Mouse (Mus musculus): ENCODE measurements around the gene Pnpla2. TPM values are rescaled to one million over a fixed set of nuclear protein-coding genes. Genes with fewer than 3 reads are reported as not detected.
A peak's percentile ranks its signal among the peaks of the same experiment; 100 is the strongest.
"Not testable (repeated sequence)": the region's sequence is repeated elsewhere in the genome, so short reads cannot be mapped to it uniquely, and the experiment has no call there.

Gene Pnpla2
- polyA plus RNA-seq (2015; fragmentation: Nextera tagmentation; extraction: Ambion mirVana): 20.5 and 23.2 TPM in 2 replicates

GRCm38 (mm10) chr7:141454967-141455551 lies at the start of gene Pnpla2:
Pnpla2 (plus strand) TSS chr7:141455198.
- peak within 1 kb of the TSS; percentile 97 for H3K4me2 ChIP-seq (ENCODE audit: low read length)
- H3K27me3 ChIP-seq (replicated peaks; ENCODE audit: control insufficient read depth, insufficient read depth, low read length): no peaks in the 10 kb centered on the region
- H3K9me3 ChIP-seq (ENCODE audit: control insufficient read depth, low read length): no peaks in the 10 kb centered on the region
- 0% methylated on average over 42 of the region's 45 CpGs for WGBS
- H3K4me1 ChIP-seq (replicated peaks; ENCODE audit: control insufficient read depth, insufficient read depth, low read length): peaks cover 16% of the 10 kb centered on the region
- peak within 1 kb of the TSS; percentile 77 for H3K9ac ChIP-seq (replicated peaks; ENCODE audit: low read depth, low read length)
- H3K36me3 ChIP-seq (ENCODE audit: control insufficient read depth, insufficient read depth): peaks cover 9% of the 10 kb centered on the region
- peak within 1 kb of the TSS; percentile 58; the same call in 1 of the 2 replicates for H3K27ac ChIP-seq (ENCODE audit: low read length)
- peak within 1 kb of the TSS; percentile 71 for H3K4me3 ChIP-seq (replicated peaks; ENCODE audit: low read length)
- peak; percentile 79 for ATAC-seq

GRCm38 (mm10) chr7:141405466-141405865 lies 49.5 kb upstream of the Pnpla2 start:
- Histone ChIP-seq H3K4me2 (ENCODE audit: low read length) (no peak overlapping the region), H3K4me3 (replicated peaks; ENCODE audit: low read length) (no peak overlapping the region), H3K27me3 (replicated peaks; ENCODE audit: control insufficient read depth, insufficient read depth, low read length) (no peaks in the 10 kb centered on the region), H3K9me3 (ENCODE audit: control insufficient read depth, low read length) (no peaks in the 10 kb centered on the region), H3K27ac (ENCODE audit: low read length) (no peak overlapping the region), H3K9ac (replicated peaks; ENCODE audit: low read depth, low read length) (no peak overlapping the region), H3K4me1 (replicated peaks; ENCODE audit: control insufficient read depth, insufficient read depth, low read length) (peaks cover 5% of the 10 kb centered on the region), H3K36me3 (ENCODE audit: control insufficient read depth, insufficient read depth) (peaks cover 9% of the 10 kb centered on the region)
- no peak for ATAC-seq
- 80% methylated on average over 4 of the region's 4 CpGs for WGBS

DNA sequence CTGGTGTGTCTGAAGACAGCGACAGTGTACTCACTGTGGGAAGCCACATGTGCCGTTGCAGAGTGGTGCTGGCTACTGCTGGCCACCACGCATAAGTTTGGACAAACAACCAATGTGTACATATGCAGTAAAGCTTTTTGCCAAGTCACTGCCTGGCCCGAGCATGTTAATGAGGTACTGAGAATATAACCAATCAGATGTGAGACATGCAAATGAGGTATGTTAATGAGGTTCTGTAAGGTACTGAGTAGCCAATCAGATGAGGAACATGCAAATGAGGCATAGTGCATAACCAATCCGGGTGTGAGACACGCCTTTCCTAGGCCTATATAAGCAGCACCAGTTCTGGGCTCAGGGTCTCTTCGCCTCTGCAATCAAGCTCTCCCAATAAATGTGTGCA lies 47.3 kb upstream of the Pnpla2 start:
- not testable (repeated sequence) for H3K4me3 ChIP-seq (replicated peaks; ENCODE audit: low read length); H3K4me1 ChIP-seq (replicated peaks; ENCODE audit: control insufficient read depth, insufficient read depth, low read length); H3K36me3 ChIP-seq (ENCODE audit: control insufficient read depth, insufficient read depth); H3K4me2 ChIP-seq (ENCODE audit: low read length); H3K9me3 ChIP-seq (ENCODE audit: control insufficient read depth, low read length); H3K9ac ChIP-seq (replicated peaks; ENCODE audit: low read depth, low read length); ATAC-seq; H3K27ac ChIP-seq (ENCODE audit: low read length); H3K27me3 ChIP-seq (replicated peaks; ENCODE audit: control insufficient read depth, insufficient read depth, low read length)
- WGBS: 96% methylated on average over 7 of the region's 7 CpGs

- H3K36me3 ChIP-seq (ENCODE audit: control insufficient read depth, insufficient read depth): no peaks in the 10 kb centered on the region; the same call in none of the 2 replicates
- no peak overlapping the region for H3K27ac ChIP-seq (ENCODE audit: low read length)
- H3K4me3 ChIP-seq (replicated peaks; ENCODE audit: low read length): no peak overlapping the region
- no peaks in the 10 kb centered on the region for H3K27me3 ChIP-seq (replicated peaks; ENCODE audit: control insufficient read depth, insufficient read depth, low read length)
- no peak overlapping the region; the same call in 1 of the 2 replicates for H3K4me2 ChIP-seq (ENCODE audit: low read length)
- peak overlapping the region; percentile 15; the same call in 1 of the 2 replicates for H3K9ac ChIP-seq (replicated peaks; ENCODE audit: low read depth, low read length)
- no peaks in the 10 kb centered on the region for H3K9me3 ChIP-seq (ENCODE audit: control insufficient read depth, low read length)
- ATAC-seq: peak; percentile 67
- peaks cover 12% of the 10 kb centered on the region for H3K4me1 ChIP-seq (replicated peaks; ENCODE audit: control insufficient read depth, insufficient read depth, low read length)
- 10% methylated on average over 11 of the region's 11 CpGs for WGBS
Measured at GRCm38 (mm10) chr7:141408833-141409232, 46.2 kb upstream of the Pnpla2 start.

GRCm38 (mm10) chr7:141410631-141411030 lies 44.4 kb upstream of the Pnpla2 start:
- Histone ChIP-seq H3K4me2 (ENCODE audit: low read length) (no peak overlapping the region), H3K27ac (ENCODE audit: low read length) (no peak overlapping the region), H3K4me1 (replicated peaks; ENCODE audit: control insufficient read depth, insufficient read depth, low read length) (peaks cover 12% of the 10 kb centered on the region), H3K27me3 (replicated peaks; ENCODE audit: control insufficient read depth, insufficient read depth, low read length) (no peaks in the 10 kb centered on the region), H3K9ac (replicated peaks; ENCODE audit: low read depth, low read length) (no peak overlapping the region), H3K36me3 (ENCODE audit: control insufficient read depth, insufficient read depth) (no peaks in the 10 kb centered on the region; the same call in none of the 2 replicates), H3K4me3 (replicated peaks; ENCODE audit: low read length) (no peak overlapping the region), H3K9me3 (ENCODE audit: control insufficient read depth, low read length) (no peaks in the 10 kb centered on the region)
- ATAC-seq: no peak
- 94% methylated on average over 8 of the region's 8 CpGs for WGBS

DNA sequence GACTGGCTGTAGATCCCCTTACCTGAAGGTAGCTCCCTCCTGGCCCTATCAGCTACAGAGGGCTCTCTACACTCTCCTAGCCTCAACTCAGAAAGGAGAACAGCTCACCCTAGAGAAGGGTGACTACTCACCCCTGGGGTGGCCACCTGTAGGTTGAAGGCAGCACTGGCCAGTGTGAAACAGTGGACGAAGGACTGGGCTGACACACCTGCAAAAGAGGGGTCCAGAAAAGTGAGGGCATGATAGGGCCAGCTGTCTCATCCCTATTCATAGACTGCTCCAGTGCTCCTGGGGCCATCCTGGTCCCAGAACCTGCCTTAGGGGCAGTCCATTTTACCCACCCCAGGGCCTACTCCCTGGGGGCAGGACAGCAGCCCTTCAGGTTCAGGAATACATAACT lies 43.3 kb upstream of the Pnpla2 start:
- no peak overlapping the region for H3K27ac ChIP-seq (ENCODE audit: low read length)
- WGBS: 100% methylated on average over 1 of the region's 1 CpGs
- no peak overlapping the region for H3K9ac ChIP-seq (replicated peaks; ENCODE audit: low read depth, low read length)

DNA sequence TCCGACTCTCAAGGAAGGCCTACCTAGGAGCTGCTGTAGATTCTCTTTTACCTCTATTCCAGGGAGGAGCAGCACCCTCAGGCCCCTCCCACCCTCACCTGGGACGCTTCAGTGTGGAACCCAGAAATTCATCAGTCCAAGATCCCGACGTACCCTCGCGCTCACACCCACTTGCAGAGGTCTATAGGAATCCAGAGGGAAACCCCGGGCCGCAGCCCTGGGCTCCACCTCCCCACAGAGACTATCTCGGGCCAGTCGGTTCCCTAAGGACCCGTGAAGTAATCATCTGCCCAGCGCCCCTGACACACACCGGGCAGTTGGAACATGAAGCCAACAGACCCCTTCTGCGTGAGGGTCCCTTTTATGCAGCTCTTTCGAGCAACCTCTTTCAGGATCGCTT lies 41.7 kb upstream of the Pnpla2 start:
- H3K9me3 ChIP-seq (ENCODE audit: control insufficient read depth, low read length): no peaks in the 10 kb centered on the region
- H3K4me1 ChIP-seq (replicated peaks; ENCODE audit: control insufficient read depth, insufficient read depth, low read length): peaks cover 12% of the 10 kb centered on the region
- H3K4me3 ChIP-seq (replicated peaks; ENCODE audit: low read length): peak overlapping the region; percentile 88
- H3K9ac ChIP-seq (replicated peaks; ENCODE audit: low read depth, low read length): peak overlapping the region; percentile 92
- H3K27me3 ChIP-seq (replicated peaks; ENCODE audit: control insufficient read depth, insufficient read depth, low read length): no peaks in the 10 kb centered on the region
- no peak; the same call in 1 of the 2 replicates for ATAC-seq
- peak overlapping the region; percentile 76 for H3K27ac ChIP-seq (ENCODE audit: low read length)
- H3K36me3 ChIP-seq (ENCODE audit: control insufficient read depth, insufficient read depth): no peaks in the 10 kb centered on the region; the same call in 1 of the 2 replicates
- WGBS: 1% methylated on average over 16 of the region's 16 CpGs
- peak overlapping the region; percentile 62 for H3K4me2 ChIP-seq (ENCODE audit: low read length)

More for the DNA sequence above, 43.3 kb upstream of the Pnpla2 start:
- no peaks in the 10 kb centered on the region for H3K27me3 ChIP-seq (replicated peaks; ENCODE audit: control insufficient read depth, insufficient read depth, low read length)
- H3K36me3 ChIP-seq (ENCODE audit: control insufficient read depth, insufficient read depth): no peaks in the 10 kb centered on the region; the same call in none of the 2 replicates
- ATAC-seq: no peak
- peaks cover 12% of the 10 kb centered on the region for H3K4me1 ChIP-seq (replicated peaks; ENCODE audit: control insufficient read depth, insufficient read depth, low read length)
- H3K9me3 ChIP-seq (ENCODE audit: control insufficient read depth, low read length): no peaks in the 10 kb centered on the region
- no peak overlapping the region for H3K4me2 ChIP-seq (ENCODE audit: low read length)
- no peak overlapping the region for H3K4me3 ChIP-seq (replicated peaks; ENCODE audit: low read length)

DNA sequence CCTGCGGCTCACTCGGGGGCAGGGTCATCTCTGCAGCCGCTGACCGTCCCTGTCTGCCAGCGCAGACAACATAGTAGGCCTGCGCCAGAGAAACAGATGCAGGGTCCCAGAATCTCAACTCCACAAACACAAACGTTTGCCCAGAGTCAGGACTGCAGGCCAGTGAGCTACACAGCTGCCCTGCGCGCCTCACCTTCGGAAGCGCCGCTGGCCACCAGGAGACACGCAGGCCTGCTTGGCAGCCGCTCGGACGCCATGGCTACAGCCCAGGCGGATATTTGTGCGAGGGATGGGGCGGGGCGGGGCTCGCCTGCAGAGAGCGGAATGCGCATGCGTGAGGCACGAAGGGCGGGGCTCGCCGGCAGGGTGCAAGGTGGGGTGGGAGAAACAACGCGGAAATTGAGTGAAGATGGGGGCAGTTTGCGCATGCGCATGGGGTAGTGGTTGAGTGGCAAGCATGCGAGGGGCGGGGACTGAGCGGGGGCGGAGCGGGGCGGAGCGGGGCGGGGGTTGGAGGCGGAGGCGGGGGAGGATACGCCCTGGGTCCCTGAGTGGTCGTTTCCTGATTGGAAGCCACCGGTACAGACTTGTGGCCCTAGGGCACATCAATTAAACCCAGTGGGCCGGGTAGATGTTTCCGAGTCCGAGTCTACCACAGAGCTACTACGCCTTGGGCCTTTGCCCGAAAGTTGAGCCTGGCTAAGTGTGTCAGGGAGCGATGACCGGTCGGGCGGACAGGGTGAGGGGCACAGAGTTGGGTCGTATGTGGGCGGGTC lies 41.0 kb upstream of the Pnpla2 start, which contains the start of gene Gatd1:
Gene Gatd1 (minus strand): TSS at position 328 of the 776 bp plus-strand sequence.
- peak within 1 kb of the TSS; percentile 92 for H3K9ac ChIP-seq (replicated peaks; ENCODE audit: low read depth, low read length)
- H3K9me3 ChIP-seq (ENCODE audit: control insufficient read depth, low read length): no peaks in the 10 kb centered on the region
- H3K4me2 ChIP-seq (ENCODE audit: low read length): peak within 1 kb of the TSS; percentile 77
- H3K4me3 ChIP-seq (replicated peaks; ENCODE audit: low read length): peak within 1 kb of the TSS; percentile 88
- H3K27me3 ChIP-seq (replicated peaks; ENCODE audit: control insufficient read depth, insufficient read depth, low read length): no peaks in the 10 kb centered on the region
- WGBS: under 1% methylated on average over 51 of the region's 56 CpGs
- peak; percentile 83 for ATAC-seq
- no peaks in the 10 kb centered on the region; the same call in 1 of the 2 replicates for H3K36me3 ChIP-seq (ENCODE audit: control insufficient read depth, insufficient read depth)
- H3K27ac ChIP-seq (ENCODE audit: low read length): peak within 1 kb of the TSS; percentile 76
- H3K4me1 ChIP-seq (replicated peaks; ENCODE audit: control insufficient read depth, insufficient read depth, low read length): peaks cover 11% of the 10 kb centered on the region

DNA sequence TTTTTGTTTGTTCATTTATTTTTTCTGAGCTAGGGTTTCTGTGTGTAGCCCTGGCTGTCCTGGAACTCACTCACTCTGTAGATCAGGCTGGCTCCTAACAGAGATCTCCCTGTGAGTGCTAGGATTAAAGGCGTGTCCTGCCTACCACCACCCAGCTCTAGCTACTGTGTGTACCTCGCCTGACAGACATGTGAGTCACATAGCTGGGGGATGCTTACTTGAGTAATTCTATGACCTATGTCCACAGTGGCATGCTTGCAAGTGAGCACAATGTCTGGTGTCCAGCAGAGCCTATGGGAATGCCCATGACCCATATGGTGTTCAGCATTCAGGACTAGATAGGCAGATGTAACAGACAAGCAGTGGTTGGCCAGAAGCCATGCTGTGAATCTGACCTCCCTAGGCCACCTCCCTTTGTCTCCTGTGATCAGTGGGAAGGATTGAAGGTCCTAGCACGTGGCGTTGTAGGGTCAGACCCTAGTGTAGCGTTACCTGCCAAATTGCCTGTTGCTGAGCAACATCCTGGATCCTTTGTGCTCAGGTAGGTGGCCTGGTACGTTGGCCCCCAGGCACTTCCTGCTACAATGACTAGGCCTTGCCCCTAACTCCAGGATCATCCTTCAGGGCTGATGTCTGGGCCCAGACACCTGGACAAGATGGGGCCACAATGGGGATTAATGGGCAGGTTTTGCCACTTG lies 38.7 kb upstream of the Pnpla2 start:
- Histone ChIP-seq H3K4me2 (ENCODE audit: low read length) (no peak overlapping the region), H3K27me3 (replicated peaks; ENCODE audit: control insufficient read depth, insufficient read depth, low read length) (no peaks in the 10 kb centered on the region), H3K36me3 (ENCODE audit: control insufficient read depth, insufficient read depth) (no peaks in the 10 kb centered on the region), H3K9me3 (ENCODE audit: control insufficient read depth, low read length) (no peaks in the 10 kb centered on the region), H3K4me1 (replicated peaks; ENCODE audit: control insufficient read depth, insufficient read depth, low read length) (peaks cover 7% of the 10 kb centered on the region), H3K27ac (ENCODE audit: low read length) (no peak overlapping the region), H3K4me3 (replicated peaks; ENCODE audit: low read length) (no peak overlapping the region), H3K9ac (replicated peaks; ENCODE audit: low read depth, low read length) (no peak overlapping the region)
- WGBS: 76% methylated on average over 6 of the region's 6 CpGs
- ATAC-seq: no peak
